Mouse (Mus musculus) testis, adult 2 months (tissue): ENCODE measurements around the gene 4930402F06Rik.

Source experiments
- CTCF ChIP-seq: fragments of 200-500 bp; IDR thresholded peaks from 2 replicates; pipeline ENCODE4 v1.5.1; 2012; ENCODE audit warnings: low read depth, mild to moderate bottlenecking, inconsistent platforms, low read length, moderate library complexity; ENCODE audit not compliant: control insufficient read depth, insufficient read depth, insufficient replicate concordance
- POLR2A ChIP-seq: fragments of 200-500 bp; IDR thresholded peaks from 2 replicates; pipeline ENCODE4 v1.6.1; 2012; ENCODE audit warnings: low read depth, mild to moderate bottlenecking, inconsistent platforms, low read length, moderate library complexity; ENCODE audit not compliant: control insufficient read depth

- TF ChIP-seq CTCF (no peak), POLR2A (no peak)
These were observed 47.8 kb upstream of the 4930402F06Rik start for GRCm38 (mm10) chr2:35444764-35445262.
